Mouse (Mus musculus): ENCODE measurements around the gene Mypn. TPM values are rescaled to one million over a fixed set of nuclear protein-coding genes. Genes with fewer than 3 reads are reported as not detected.

Gene Mypn
- 8.7 and 9.9 TPM in 2 replicates for polyA plus RNA-seq (2015; fragmentation: Nextera tagmentation; extraction: Ambion mirVana)

- H3K36me3 ChIP-seq, result no peaks in the 10 kb centered on the region
- peak within 1 kb of the TSS; percentile 47 for H3K9ac ChIP-seq
- H3K4me1 ChIP-seq (replicated peaks), result peaks cover 8% of the 10 kb centered on the region
- H3K27me3 ChIP-seq, result no peaks in the 10 kb centered on the region
- peak within 1 kb of the TSS; percentile 86 for H3K27ac ChIP-seq
- H3K4me2 ChIP-seq, result peak within 1 kb of the TSS; percentile 54
- ATAC-seq (replicated peaks; ENCODE audit: insufficient number of reproducible peaks, insufficient read depth, low FRiP score, low read depth), result peak; percentile 75; the same call in 1 of the 2 replicates
- H3K4me3 ChIP-seq, result peak within 1 kb of the TSS; percentile 52
- 43% methylated on average over 15 of the region's 15 CpGs for WGBS
- no peaks in the 10 kb centered on the region for H3K9me3 ChIP-seq (replicated peaks)
Observed at GRCm38 (mm10) chr10:63203728-63204127, at the start of gene Mypn. Gene Mypn (minus strand): TSS chr10:63203952.

- Histone ChIP-seq H3K27me3 (no peaks in the 10 kb centered on the region), H3K4me2 (no peak overlapping the region), H3K4me3 (no peak overlapping the region), H3K27ac (no peak overlapping the region), H3K36me3 (peaks cover 23% of the 10 kb centered on the region), H3K9me3 (replicated peaks) (no peaks in the 10 kb centered on the region), H3K4me1 (replicated peaks) (peaks cover 3% of the 10 kb centered on the region), H3K9ac (no peak overlapping the region)
- no peak for ATAC-seq (replicated peaks; ENCODE audit: insufficient number of reproducible peaks, insufficient read depth, low FRiP score, low read depth)
- 95% methylated on average over 6 of the region's 6 CpGs for WGBS
Observed at GRCm38 (mm10) chr10:63248421-63248820, 44.7 kb upstream of the Mypn start.

GRCm38 (mm10) chr10:63247457-63247856 lies 43.7 kb upstream of the Mypn start:
- no peak overlapping the region for H3K4me2 ChIP-seq
- no peak for ATAC-seq (replicated peaks; ENCODE audit: insufficient number of reproducible peaks, insufficient read depth, low FRiP score, low read depth)
- H3K27me3 ChIP-seq, result no peaks in the 10 kb centered on the region
- 81% methylated on average over 7 of the region's 7 CpGs for WGBS
- no peak overlapping the region for H3K4me3 ChIP-seq
- no peaks in the 10 kb centered on the region for H3K9me3 ChIP-seq (replicated peaks)
- H3K9ac ChIP-seq, result no peak overlapping the region
- no peak overlapping the region for H3K27ac ChIP-seq
- H3K4me1 ChIP-seq (replicated peaks), result peaks cover 9% of the 10 kb centered on the region
- peaks cover 15% of the 10 kb centered on the region for H3K36me3 ChIP-seq

- ATAC-seq (replicated peaks; ENCODE audit: insufficient number of reproducible peaks, insufficient read depth, low FRiP score, low read depth), result no peak
- Histone ChIP-seq H3K4me2 (no peak overlapping the region), H3K9ac (no peak overlapping the region), H3K36me3 (peaks cover 11% of the 10 kb centered on the region), H3K27me3 (no peaks in the 10 kb centered on the region), H3K4me1 (replicated peaks) (peaks cover 10% of the 10 kb centered on the region), H3K27ac (no peak overlapping the region), H3K4me3 (no peak overlapping the region), H3K9me3 (replicated peaks) (no peaks in the 10 kb centered on the region)
- whole genome bisulfite sequencing, result 90% methylated on average over 3 of the region's 3 CpGs
Observed at GRCm38 (mm10) chr10:63245846-63246245, 42.1 kb upstream of the Mypn start.

- Histone ChIP-seq H3K4me2 (peak overlapping the region; percentile 64), H3K4me1 (replicated peaks) (peaks cover 10% of the 10 kb centered on the region), H3K9ac (peak overlapping the region; percentile 93), H3K4me3 (peak overlapping the region; percentile 94), H3K36me3 (peaks cover 1% of the 10 kb centered on the region), H3K9me3 (replicated peaks) (no peaks in the 10 kb centered on the region), H3K27me3 (no peaks in the 10 kb centered on the region), H3K27ac (peak overlapping the region; percentile 98)
- no peak for ATAC-seq (replicated peaks; ENCODE audit: insufficient number of reproducible peaks, insufficient read depth, low FRiP score, low read depth)
- WGBS, result 12% methylated on average over 5 of the region's 5 CpGs
Observed at GRCm38 (mm10) chr10:63244746-63245145, 41.0 kb upstream of the Mypn start.

- Histone ChIP-seq H3K9ac (peak overlapping the region; percentile 93), H3K4me1 (replicated peaks) (peaks cover 10% of the 10 kb centered on the region), H3K9me3 (replicated peaks) (no peaks in the 10 kb centered on the region), H3K4me2 (peak overlapping the region; percentile 64), H3K27me3 (no peaks in the 10 kb centered on the region), H3K4me3 (peak overlapping the region; percentile 94), H3K36me3 (no peaks in the 10 kb centered on the region; the same call in 1 of the 2 replicates), H3K27ac (peak overlapping the region; percentile 98)
- 0% methylated on average over 41 of the region's 41 CpGs for WGBS
- peak; percentile 69 for ATAC-seq (replicated peaks; ENCODE audit: insufficient number of reproducible peaks, insufficient read depth, low FRiP score, low read depth)
Observed at GRCm38 (mm10) chr10:63244055-63244671, 40.4 kb upstream of the Mypn start.

- no peaks in the 10 kb centered on the region for H3K9me3 ChIP-seq (replicated peaks)
- peak; percentile 100 for ATAC-seq (replicated peaks; ENCODE audit: insufficient number of reproducible peaks, insufficient read depth, low FRiP score, low read depth)
- WGBS, result under 1% methylated on average over 44 of the region's 44 CpGs
- H3K9ac ChIP-seq, result peak within 1 kb of the TSS; percentile 93
- peak within 1 kb of the TSS; percentile 98 for H3K27ac ChIP-seq
- no peaks in the 10 kb centered on the region for H3K27me3 ChIP-seq
- peaks cover 10% of the 10 kb centered on the region for H3K4me1 ChIP-seq (replicated peaks)
- H3K36me3 ChIP-seq, result no peaks in the 10 kb centered on the region; the same call in 1 of the 2 replicates
- peak within 1 kb of the TSS; percentile 94 for H3K4me3 ChIP-seq
- H3K4me2 ChIP-seq, result peak within 1 kb of the TSS; percentile 64
Observed at GRCm38 (mm10) chr10:63243493-63244054, 39.8 kb upstream of the Mypn start, which contains the start of gene Herc4. Gene Herc4 (plus strand): TSS chr10:63243810.

- Histone ChIP-seq H3K4me1 (replicated peaks) (peaks cover 10% of the 10 kb centered on the region), H3K36me3 (no peaks in the 10 kb centered on the region; the same call in 1 of the 2 replicates), H3K9me3 (replicated peaks) (no peaks in the 10 kb centered on the region), H3K4me3 (peak overlapping the region; percentile 94), H3K27ac (peak overlapping the region; percentile 16), H3K9ac (peak overlapping the region; percentile 47), H3K4me2 (peak overlapping the region; percentile 59), H3K27me3 (no peaks in the 10 kb centered on the region)
- WGBS, result 19% methylated on average over 12 of the region's 12 CpGs
- no peak for ATAC-seq (replicated peaks; ENCODE audit: insufficient number of reproducible peaks, insufficient read depth, low FRiP score, low read depth)
Observed at GRCm38 (mm10) chr10:63242798-63243435, 39.2 kb upstream of the Mypn start.

- Histone ChIP-seq H3K27me3 (no peaks in the 10 kb centered on the region), H3K4me2 (no peak overlapping the region), H3K9me3 (replicated peaks) (no peaks in the 10 kb centered on the region), H3K36me3 (no peaks in the 10 kb centered on the region), H3K4me3 (no peak overlapping the region), H3K27ac (no peak overlapping the region), H3K9ac (no peak overlapping the region), H3K4me1 (replicated peaks) (peaks cover 10% of the 10 kb centered on the region)
- no peak for ATAC-seq (replicated peaks; ENCODE audit: insufficient number of reproducible peaks, insufficient read depth, low FRiP score, low read depth)
- 75% methylated on average over 2 of the region's 2 CpGs for WGBS
Observed at GRCm38 (mm10) chr10:63240868-63241271, 37.1 kb upstream of the Mypn start.

GRCm38 (mm10) chr10:63239848-63240247 lies 36.1 kb upstream of the Mypn start:
- ATAC-seq (replicated peaks; ENCODE audit: insufficient number of reproducible peaks, insufficient read depth, low FRiP score, low read depth), result no peak
- Histone ChIP-seq H3K9me3 (replicated peaks) (no peaks in the 10 kb centered on the region), H3K4me3 (no peak overlapping the region), H3K27me3 (no peaks in the 10 kb centered on the region), H3K27ac (no peak overlapping the region), H3K4me1 (replicated peaks) (peaks cover 9% of the 10 kb centered on the region), H3K4me2 (no peak overlapping the region), H3K9ac (no peak overlapping the region), H3K36me3 (no peaks in the 10 kb centered on the region)
- WGBS, result 79% methylated on average over 2 of the region's 2 CpGs

- ATAC-seq (replicated peaks; ENCODE audit: insufficient number of reproducible peaks, insufficient read depth, low FRiP score, low read depth), result no peak
- no peaks in the 10 kb centered on the region for H3K36me3 ChIP-seq
- no peaks in the 10 kb centered on the region for H3K27me3 ChIP-seq
- no peaks in the 10 kb centered on the region for H3K9me3 ChIP-seq (replicated peaks)
- peaks cover 7% of the 10 kb centered on the region for H3K4me1 ChIP-seq (replicated peaks)
- H3K4me2 ChIP-seq, result no peak overlapping the region
- WGBS, result 70% methylated on average over 4 of the region's 4 CpGs
- H3K9ac ChIP-seq, result no peak overlapping the region
- no peak overlapping the region for H3K4me3 ChIP-seq
- no peak overlapping the region for H3K27ac ChIP-seq
Observed at GRCm38 (mm10) chr10:63238090-63238489, 34.3 kb upstream of the Mypn start.
